Mouse (Mus musculus) heart, postnatal 0 days (tissue): ENCODE measurements around the gene Gm10447.
"Not testable (repeated sequence)": the region's sequence is repeated elsewhere in the genome, so short reads cannot be mapped to it uniquely, and the experiment has no call there.

Experiments
- CTCF ChIP-seq: IDR thresholded peaks from 2 replicates; pipeline ENCODE4 v1.5.1; 2016; ENCODE audit warnings: antibody characterized with exemption, control low read depth, low read depth
- EP300 ChIP-seq: IDR thresholded peaks from 2 replicates; pipeline ENCODE4 v1.6.1; 2016; ENCODE audit warnings: antibody characterized with exemption, low read depth

DNA sequence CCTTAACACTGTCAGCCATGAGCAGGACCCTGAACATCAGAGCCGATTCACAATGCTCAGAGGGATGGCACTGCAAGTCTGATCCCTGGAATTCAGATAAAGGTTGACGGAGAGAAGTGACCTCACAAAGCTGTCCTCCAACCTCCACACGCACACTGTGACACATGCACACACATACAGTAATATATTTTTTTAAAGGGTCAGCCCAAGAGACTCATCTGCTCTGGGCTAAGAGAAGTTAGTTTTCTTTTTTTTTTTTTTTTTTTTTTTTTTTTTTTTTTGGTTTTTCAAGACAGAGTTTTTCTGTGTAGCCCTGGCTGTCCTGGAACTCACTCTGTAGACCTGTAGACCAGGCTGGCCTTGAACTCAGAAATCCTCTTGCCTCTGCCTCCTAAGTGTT is 30.0 kb downstream of the Gm10447 start:
- TF ChIP-seq CTCF, EP300: not testable (repeated sequence)
